Mouse (Mus musculus): ENCODE data around the gene Hes6. TPM values are rescaled to one million over a fixed set of nuclear protein-coding genes. Genes with fewer than 3 reads are reported as not detected.
A peak's percentile ranks its signal among the peaks of the same experiment; 100 is the strongest.

Hes6 gene
- 11.5 to 23.5 TPM (median 13.5 TPM) in 3 replicates for total RNA-seq (2017)

DNA sequence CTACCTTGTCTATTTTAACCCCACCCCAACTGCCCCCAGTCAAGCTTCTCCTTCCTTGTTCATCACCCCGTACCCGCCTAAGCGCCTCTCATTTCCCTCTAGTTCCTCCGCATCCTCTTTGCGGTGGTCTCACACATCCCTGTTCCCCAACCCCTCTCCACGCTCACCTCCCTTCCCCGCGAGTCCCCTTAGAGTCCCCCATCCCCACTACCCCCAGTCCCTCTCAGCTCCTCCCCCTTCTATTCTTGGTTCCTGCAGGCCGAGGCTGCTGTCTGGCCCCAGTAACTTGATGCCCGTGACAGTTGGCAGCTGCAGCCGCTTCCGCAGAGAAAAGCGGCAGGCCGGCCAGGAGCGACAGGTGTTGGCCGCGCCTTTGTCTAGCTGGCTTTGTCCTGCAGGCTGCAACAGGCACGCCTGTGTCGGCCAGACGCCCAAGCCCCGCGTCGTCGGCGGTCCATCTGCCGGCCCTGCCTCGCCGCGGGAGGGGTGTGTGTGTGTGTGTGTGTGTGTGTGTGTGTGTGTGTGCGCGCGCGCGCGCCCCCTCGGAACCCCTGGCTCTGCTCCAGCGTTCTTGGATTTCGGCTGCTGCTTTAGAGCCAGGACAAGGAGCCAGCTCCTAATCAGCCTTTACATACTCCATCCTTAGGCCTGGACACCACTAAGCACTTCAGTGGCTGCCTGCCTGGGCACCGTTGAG is at the start of gene Hes6:
Gene Hes6, minus strand, starts transcription at position 141 of the 697 bp plus-strand sequence.
- 0 out of 2 replicates have a peak, but pooled peaks have one; percentile 19 for ATAC-seq (replicated peaks; ENCODE audit: insufficient number of reproducible peaks, low FRiP score, low TSS enrichment, poor library complexity, severe bottlenecking)

DNA sequence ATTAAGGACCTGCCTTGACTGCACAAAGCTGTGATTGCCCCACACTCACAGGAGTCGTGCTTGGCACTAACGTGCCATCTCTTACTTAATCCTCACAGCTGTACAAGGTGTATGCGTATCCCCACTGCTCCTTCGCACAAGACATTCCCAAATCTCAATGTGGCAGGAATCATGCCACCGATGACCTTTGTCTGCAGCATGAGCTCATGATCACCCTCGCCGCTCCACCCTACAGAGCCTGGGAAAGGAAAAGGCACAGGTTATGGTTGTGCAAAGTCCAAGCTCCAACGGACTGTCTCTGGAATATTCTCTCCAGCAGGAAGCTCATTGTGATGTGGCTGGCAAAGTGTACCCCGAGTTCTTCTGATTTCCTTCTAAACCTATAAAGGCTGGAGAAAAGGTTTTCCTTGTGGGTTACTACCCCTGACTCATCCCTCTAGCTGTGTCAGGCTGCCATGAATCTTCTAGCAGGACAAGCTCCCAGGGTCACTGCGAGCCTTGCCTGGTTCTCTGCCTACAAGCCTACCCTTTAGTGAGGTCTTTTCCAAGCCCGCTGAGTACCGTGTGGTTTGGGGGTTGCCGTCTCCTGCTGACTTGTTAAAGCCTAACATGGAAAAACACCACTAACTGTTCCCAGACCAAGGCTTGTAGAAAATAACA is 49.6 kb upstream of the Hes6 start:
- ATAC-seq (replicated peaks; ENCODE audit: insufficient number of reproducible peaks, low FRiP score, low TSS enrichment, poor library complexity, severe bottlenecking): no peak

DNA sequence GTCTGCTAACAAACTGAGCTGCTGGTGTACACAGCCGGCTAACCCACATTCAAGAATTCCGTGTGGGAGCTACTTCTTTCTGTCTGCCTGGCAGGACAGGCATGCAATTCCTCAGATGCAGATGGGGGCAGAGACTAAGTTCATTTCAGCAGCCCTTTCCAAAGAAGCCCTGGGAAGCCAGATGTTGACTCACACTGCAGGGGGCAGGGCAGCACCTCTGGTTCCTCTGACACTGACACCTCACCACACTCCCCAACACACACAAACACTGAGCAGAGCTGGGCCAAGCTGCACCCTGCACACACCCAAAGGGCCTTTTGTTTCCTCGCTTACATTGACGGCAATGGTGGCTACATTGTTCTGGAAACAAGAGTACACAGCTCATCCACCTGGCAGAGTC is 46.7 kb upstream of the Hes6 start:
- no peak for ATAC-seq (replicated peaks; ENCODE audit: insufficient number of reproducible peaks, low FRiP score, low TSS enrichment, poor library complexity, severe bottlenecking)

DNA sequence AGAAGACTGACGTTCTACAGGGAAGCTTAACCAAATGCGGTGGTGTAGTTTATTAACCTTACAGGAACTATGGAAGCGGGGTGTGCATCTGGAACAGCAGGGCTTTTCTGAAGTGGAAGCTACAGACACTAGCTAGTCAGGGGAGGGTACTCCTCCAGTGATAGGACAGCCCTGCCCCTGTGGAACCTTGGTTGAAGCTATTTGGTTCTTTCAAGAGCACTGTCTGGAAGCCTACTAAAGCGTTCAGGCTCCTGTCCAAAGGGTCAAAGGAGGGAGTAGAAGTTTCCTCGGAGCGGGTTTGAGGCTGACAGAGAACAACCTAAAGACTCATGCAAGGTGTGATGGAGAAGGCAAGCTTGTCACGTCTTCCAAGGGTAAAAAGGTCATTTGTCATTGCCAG is 46.2 kb upstream of the Hes6 start:
- no peak for ATAC-seq (replicated peaks; ENCODE audit: insufficient number of reproducible peaks, low FRiP score, low TSS enrichment, poor library complexity, severe bottlenecking)

DNA sequence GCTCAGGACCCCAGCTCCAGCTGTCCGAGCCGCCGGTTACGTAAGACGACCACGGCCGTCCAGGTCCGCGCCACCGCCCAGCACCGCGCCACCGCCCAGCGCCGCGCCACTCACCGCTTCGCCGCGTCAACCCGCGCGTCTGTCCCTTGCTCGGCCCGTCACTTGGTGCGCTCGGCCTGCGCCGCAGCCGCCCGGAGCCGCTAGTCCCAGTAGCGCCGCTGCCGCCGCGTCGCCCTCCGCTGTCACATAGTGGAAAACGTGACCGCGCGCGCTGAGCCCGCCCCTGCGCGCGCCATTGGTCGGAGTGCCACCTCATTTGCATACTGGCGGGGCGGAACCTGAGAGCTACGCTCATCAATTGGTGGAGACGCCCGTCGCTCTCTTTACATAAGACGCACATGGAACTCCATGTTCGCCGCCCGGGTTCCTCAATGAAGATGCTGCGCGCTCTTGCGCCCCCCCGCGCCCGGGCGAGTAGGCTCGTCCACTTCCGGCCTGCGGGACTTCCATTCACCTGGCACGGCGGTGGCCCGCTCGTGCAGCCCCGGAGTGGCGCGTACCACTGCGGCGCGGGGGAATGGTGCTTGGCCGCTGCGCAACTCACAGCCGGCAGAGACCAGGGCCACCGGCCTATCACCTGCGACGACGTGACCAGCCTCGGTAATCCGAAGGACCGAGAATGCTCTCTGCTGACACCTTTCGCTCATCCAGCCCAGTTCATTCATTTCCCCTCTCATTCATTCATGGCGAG is 45.4 kb upstream of the Hes6 start, which contains the start of gene Per2:
Gene Per2, minus strand, starts transcription at position 266 of the 751 bp plus-strand sequence.
- ATAC-seq (replicated peaks; ENCODE audit: insufficient number of reproducible peaks, low FRiP score, low TSS enrichment, poor library complexity, severe bottlenecking): peak; percentile 93

DNA sequence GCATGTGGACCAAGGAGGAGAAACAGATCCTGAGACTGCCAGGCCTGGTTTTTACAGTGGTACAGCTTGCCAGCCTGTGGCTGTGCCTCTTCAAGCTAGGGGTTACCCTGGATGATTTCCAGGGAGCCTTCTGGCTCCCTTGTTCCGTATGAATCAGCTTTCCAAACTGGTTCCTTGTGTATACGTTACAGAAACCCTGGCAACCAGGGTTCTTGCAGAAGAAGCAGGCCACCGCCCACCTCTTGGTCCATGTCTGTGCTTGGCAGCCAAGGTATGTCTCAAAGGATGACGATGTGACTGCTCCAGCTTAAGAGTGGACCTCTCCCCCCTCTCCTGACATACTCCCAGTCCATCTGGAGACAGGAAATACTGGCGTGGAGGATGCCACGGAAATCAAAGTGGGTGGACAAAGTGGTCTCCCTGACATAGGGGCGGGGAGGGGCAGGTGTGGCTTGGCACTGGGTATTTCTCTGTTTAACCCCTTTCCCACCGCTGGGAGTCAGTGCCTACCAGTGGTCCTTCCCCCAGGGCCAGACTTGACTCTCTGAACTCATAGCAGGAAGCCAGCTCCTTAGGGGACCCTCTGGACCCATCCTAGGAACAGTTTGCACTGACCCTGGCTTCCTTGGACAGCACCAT is 44.5 kb upstream of the Hes6 start:
- ATAC-seq (replicated peaks; ENCODE audit: insufficient number of reproducible peaks, low FRiP score, low TSS enrichment, poor library complexity, severe bottlenecking): no peak

DNA sequence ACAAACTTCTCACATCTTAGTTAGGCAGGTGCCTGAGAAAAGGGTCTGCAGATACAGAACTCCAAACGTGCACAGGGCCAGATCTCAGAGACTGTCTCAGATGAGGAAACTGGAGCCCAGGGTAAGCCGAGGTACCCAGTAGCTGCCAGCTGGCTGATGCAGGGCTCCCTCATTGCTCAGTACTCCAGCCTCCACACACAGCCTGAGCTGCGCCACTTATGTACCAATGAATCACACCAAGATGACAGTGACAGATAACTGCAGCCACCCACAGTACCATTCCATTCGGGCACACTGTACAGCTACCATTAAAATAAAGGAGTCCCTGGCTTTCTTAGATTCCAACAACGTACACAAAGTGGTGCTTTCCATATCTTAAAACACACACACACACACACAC is 43.9 kb upstream of the Hes6 start:
- ATAC-seq (replicated peaks; ENCODE audit: insufficient number of reproducible peaks, low FRiP score, low TSS enrichment, poor library complexity, severe bottlenecking): no peak

DNA sequence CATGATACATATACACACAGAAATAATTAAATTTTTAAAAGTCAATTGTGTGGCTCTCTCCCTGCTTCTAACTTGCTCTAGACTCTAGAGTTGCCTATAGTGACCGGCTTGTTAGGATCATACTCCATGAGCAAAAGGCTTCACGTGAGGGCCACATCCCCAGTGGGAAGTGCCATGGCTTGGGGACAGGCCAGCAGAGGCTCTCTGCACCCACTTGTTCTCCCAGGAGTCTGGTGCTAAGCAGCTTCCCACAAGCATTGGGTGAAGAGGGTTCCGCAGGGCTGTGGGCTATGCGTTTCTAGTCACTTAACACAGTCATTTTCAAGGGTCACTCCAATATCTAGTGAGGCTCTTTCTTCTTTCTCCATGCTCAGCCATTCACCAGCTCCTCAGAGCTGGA is 43.3 kb upstream of the Hes6 start:
- no peak for ATAC-seq (replicated peaks; ENCODE audit: insufficient number of reproducible peaks, low FRiP score, low TSS enrichment, poor library complexity, severe bottlenecking)

DNA sequence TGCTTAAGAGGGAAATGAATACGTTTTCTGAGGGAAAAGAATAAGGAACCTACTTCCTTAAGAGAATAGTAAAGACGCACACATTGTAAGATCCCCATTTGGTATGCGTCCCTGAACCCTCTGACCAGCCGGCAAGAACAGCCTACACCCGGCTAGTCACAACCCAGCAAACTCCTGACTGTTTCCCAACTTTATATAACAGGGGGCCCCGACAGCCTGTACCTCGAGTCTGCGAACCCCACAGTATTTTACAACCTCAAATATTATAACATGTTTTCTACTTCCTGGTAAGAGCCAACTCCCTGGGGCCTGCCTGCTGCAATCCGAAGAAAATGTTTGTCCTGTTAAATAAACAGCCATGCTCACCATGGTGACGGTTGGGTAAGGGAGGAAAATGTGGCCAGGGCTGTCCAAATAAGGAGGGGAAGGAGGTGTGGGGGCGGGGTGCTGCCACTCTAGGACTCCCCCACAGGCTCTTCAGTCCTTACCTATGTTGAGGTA is 42.5 kb upstream of the Hes6 start:
- ATAC-seq (replicated peaks; ENCODE audit: insufficient number of reproducible peaks, low FRiP score, low TSS enrichment, poor library complexity, severe bottlenecking): no peak

DNA sequence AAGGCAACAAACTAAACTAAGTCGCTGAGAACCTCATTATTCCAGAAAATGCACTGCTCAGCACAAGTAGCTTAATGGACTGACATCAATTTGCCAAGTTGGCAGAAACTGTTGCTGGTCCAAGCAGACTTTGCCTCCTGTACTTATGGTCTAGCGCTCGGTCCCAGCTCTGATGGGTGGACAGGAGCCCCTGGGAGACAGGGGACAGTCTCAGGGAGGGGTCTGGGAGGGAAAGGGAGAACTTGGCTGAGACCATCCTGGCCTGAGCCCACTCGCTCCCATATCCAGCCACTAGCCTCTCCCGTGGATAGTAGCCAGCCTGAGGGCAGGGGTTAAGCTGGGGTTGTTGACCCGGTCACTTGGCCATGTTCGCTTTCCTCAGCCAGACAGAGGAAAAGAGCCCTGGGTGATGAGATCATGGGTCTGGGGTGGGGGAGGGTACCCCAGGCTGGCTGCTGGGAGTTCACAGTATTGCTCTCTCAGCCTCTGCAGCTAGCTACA is 41.9 kb upstream of the Hes6 start:
- ATAC-seq (replicated peaks; ENCODE audit: insufficient number of reproducible peaks, low FRiP score, low TSS enrichment, poor library complexity, severe bottlenecking): no peak

DNA sequence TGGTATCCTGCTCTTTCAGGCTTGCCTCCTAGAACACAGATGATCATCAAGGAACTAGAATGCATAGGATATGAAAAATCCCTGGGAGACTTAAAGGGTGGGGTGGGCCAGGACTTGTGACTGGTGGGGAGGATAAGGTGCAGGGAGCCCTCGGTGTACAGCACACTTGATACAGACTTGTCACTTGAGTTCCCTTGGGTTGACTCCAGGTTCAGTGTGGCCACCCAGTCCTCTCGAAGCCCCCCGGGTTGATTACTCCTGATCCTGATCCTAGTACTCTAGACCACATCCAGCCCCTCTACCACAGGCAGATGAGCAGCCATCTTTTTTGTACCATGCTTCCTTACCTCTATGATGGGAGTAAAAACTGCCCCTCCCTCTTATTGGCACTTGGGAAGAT is 41.1 kb upstream of the Hes6 start:
- ATAC-seq (replicated peaks; ENCODE audit: insufficient number of reproducible peaks, low FRiP score, low TSS enrichment, poor library complexity, severe bottlenecking): no peak

DNA sequence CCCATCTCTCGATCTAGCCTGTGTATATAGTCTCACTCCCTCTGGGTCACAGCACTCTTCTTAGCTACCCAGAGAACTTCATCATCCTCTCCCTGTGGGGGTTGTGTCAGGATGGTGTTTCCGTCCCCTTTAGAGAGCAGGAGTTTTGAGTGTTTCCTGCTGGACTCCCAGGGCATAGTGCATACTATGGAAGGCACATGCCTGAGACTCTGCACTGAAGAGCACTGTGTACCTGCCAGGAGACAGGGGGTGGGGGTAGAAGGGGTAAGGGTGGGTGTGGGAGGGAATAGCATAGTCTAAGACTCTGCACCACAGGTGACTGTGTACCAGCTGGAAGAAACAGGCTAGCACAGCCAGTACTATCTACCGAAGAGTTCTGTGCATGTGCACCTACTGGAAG is 40.5 kb upstream of the Hes6 start:
- no peak for ATAC-seq (replicated peaks; ENCODE audit: insufficient number of reproducible peaks, low FRiP score, low TSS enrichment, poor library complexity, severe bottlenecking)

DNA sequence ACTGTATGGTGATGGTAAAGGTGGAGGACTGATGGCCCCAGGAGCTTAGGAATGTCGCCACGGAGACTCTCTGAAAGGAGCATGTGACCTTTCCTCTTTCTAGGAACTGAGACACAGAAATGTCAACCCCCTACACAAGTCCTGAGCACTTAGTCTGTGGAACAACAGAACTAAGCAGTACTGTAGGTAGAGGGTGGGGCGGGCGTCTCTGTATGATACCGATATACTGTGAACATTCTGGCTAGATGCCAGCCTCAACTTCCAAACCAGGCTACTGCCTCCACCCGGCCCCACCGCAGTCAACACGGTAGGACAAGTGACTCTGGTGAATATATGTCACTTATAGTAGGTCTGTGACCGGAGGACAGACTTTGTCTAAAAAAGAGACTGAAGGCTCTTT is 40.1 kb upstream of the Hes6 start:
- no peak for ATAC-seq (replicated peaks; ENCODE audit: insufficient number of reproducible peaks, low FRiP score, low TSS enrichment, poor library complexity, severe bottlenecking)

DNA sequence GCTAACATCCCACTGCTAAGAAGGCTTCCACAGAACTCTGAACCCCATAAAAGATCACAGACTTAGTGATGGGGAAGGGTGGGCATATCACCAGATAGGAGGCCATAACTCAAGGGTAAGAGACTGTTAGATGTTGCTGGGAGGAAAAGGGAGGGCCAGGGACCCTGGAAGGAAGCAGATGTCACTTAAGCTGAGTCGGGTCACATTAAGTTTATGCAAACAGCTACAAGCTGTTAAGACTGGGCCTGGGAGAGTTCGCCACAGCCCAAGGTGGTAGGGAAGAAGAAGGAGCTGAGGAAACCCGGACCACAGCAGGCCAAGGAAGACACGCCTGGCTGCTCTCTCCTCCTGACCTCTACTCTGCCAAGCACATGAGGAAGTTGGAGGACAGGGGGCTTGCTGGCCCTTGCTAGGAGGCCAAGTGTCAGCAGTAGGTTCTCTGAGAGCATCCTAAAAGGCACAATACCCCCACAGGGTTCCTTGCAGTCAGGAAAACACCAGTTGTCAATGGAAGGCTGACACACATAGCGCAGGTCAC is 37.8 kb upstream of the Hes6 start:
- no peak for ATAC-seq (replicated peaks; ENCODE audit: insufficient number of reproducible peaks, low FRiP score, low TSS enrichment, poor library complexity, severe bottlenecking)

DNA sequence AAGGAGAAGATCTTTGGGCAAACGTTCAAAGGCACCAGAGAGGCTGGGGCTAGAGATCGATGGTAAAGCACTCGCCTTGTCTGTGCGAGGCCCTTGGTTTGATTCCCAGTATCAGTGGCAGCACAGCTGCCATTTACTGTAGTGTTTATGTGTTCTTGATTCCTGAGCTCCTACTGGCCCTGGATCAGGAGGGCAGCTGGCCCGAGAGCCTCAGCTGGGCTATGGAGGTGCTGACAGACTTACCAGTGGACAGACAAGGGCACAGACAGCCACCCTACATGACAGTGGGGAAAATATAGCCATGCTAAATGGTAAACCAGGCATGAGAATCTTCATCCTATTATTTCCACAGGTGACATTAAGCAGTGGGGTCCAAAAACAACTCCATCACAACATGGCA is 37.0 kb upstream of the Hes6 start:
- ATAC-seq (replicated peaks; ENCODE audit: insufficient number of reproducible peaks, low FRiP score, low TSS enrichment, poor library complexity, severe bottlenecking): no peak

DNA sequence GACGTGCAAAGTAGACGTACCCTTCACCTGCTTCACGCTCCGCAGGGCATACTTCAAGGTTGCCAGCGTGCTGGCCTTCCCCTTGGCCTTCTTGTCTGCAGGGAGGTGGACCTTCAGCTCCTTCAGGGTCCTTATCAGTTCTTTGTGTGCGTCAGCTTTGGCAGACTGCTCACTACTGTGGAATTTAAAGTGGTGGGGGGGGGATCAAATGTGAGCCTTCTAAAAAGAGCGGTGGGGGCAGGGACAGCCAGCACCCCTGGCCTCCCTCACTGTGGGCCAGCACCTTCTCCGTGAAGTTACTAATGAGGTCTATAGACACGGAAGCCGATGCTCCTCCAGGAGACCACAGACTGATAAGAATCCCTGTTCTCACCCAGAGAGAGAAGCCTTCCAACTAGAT is 34.9 kb upstream of the Hes6 start:
- no peak for ATAC-seq (replicated peaks; ENCODE audit: insufficient number of reproducible peaks, low FRiP score, low TSS enrichment, poor library complexity, severe bottlenecking)

DNA sequence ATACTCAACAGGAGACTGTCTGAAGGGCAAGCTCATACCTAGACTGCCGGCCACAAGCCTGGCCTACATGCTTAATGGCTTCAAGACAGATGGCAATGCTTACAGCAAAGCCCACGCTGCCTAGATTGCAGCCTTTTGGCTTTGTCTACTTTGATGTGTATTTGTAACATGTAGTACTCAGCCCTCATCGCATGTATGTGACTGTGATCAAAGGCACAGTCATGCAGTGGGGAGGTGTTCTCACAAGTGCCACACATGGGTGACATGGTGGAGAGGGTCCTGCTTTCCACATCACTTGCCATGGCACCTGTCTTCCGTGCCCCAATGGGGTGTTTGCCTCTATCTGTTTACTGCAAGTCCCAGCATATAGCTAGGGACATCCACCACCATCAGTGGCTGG is 32.7 kb upstream of the Hes6 start:
- ATAC-seq (replicated peaks; ENCODE audit: insufficient number of reproducible peaks, low FRiP score, low TSS enrichment, poor library complexity, severe bottlenecking): no peak

DNA sequence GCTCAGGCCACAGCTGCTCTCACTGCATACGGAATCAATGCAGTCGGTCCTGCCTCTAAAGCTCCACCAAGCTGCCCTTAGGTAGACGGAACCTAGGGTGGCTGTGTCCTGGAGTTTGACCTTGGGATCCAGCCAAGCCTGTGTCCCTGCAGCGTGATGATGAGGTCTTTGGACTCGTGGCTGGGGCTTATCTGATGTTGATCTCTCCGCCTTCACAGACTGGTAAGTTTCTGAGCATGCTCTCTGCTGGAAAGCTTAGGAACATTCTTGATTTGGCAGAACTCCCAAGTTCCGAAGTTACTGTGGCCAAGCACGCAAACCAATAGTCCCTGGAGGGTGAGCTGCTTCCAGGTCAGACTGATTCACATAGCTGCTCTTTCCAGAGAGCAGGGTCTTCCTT is 32.2 kb upstream of the Hes6 start:
- ATAC-seq (replicated peaks; ENCODE audit: insufficient number of reproducible peaks, low FRiP score, low TSS enrichment, poor library complexity, severe bottlenecking): no peak

Data from monocyte, adult 5-6 weeks (primary cell).